Mouse (Mus musculus) adrenal gland, postnatal 4 days (tissue): ENCODE data around the gene 1700028J19Rik. TPM values are rescaled to one million over a fixed set of nuclear protein-coding genes. Genes with fewer than 3 reads are reported as not detected.

Experiments
- total RNA-seq, 2 experiments: library from RNA; stranded (reverse); gene quantifications; 2 replicates each; pipeline ENCODE4 v1.2.3; 2021

The 1700028J19Rik gene
- total RNA-seq, 2 experiments from 2014 or later, result 0.96 to 1.2 TPM

Other genes starting within 250 kb of the 1700028J19Rik start
- not detected for gene Klk1b26, start 234.5 kb downstream of the 1700028J19Rik start, total RNA-seq
- not detected for gene Klk1b27, start 194.4 kb downstream of the 1700028J19Rik start, total RNA-seq
- gene Klk1b21, start 144.4 kb downstream of the 1700028J19Rik start, total RNA-seq, result not detected
- gene Klk1b22, start 134.0 kb downstream of the 1700028J19Rik start, total RNA-seq, result not detected
- gene Klk1b16, start 109.9 kb downstream of the 1700028J19Rik start, total RNA-seq, result not detected
- gene Klk1b24, start 58.5 kb downstream of the 1700028J19Rik start, total RNA-seq, result not detected
- gene Klk1b3, start 48.5 kb downstream of the 1700028J19Rik start, total RNA-seq, result not detected
- not detected for gene Klk1b4, start 39.3 kb downstream of the 1700028J19Rik start, total RNA-seq
- under 1 TPM in 1 of 2 experiments, not detected in 1; 0.59 TPM for gene Klk1b5, start 30.8 kb downstream of the 1700028J19Rik start, total RNA-seq
- gene Klk1, start 21.3 kb downstream of the 1700028J19Rik start, total RNA-seq, result 10 to 100 TPM in 1 of 2 experiments, not detected in 1; 41.2 TPM
- not detected for gene Gm36864, start 10.5 kb downstream of the 1700028J19Rik start, total RNA-seq
- 100 to 1,000 TPM; 210 to 226 TPM for gene 2410002F23Rik, start within 50 bp of the 1700028J19Rik start, total RNA-seq
- gene Acp4, start 10.7 kb upstream of the 1700028J19Rik start, total RNA-seq, result not detected
- not detected for gene Gm15517, start 14.8 kb upstream of the 1700028J19Rik start, total RNA-seq
- 1 to 10 TPM; 6.0 to 7.1 TPM for gene Clec11a, start 60.2 kb upstream of the 1700028J19Rik start, total RNA-seq
- gene Shank1, start 63.6 kb upstream of the 1700028J19Rik start, total RNA-seq, result 10 to 100 TPM; 12.0 to 16.9 TPM
- gene Syt3, start 137.4 kb upstream of the 1700028J19Rik start, total RNA-seq, result 1 to 10 TPM; 3.6 to 4.4 TPM
- 1 to 10 TPM; 1.0 to 2.0 TPM for gene 1700008O03Rik, start 139.1 kb upstream of the 1700028J19Rik start, total RNA-seq
- gene Lrrc4b, start 182.3 kb upstream of the 1700028J19Rik start, total RNA-seq, result 10 to 100 TPM; 18.7 to 18.8 TPM
- gene Aspdh, start 218.7 kb upstream of the 1700028J19Rik start, total RNA-seq, result 1 to 10 TPM; 3.2 to 6.2 TPM
- gene Josd2, start 221.3 kb upstream of the 1700028J19Rik start, total RNA-seq, result 10 to 100 TPM; 40.3 to 48.1 TPM
- gene Emc10, start 249.8 kb upstream of the 1700028J19Rik start, total RNA-seq, result 10 to 100 TPM; 84.1 to 90.2 TPM
- gene Fam71e1, start 249.9 kb upstream of the 1700028J19Rik start, total RNA-seq, result 10 to 100 TPM; 21.6 to 22.7 TPM